Mouse (Mus musculus) lung, adult 2 months (tissue): ENCODE data around the gene Eloa. TPM values are rescaled to one million over a fixed set of nuclear protein-coding genes. Genes with fewer than 3 reads are reported as not detected.

ENCODE experiments used
- DNase-seq: peaks from one replicate; pipeline ENCODE4 v3.0.0; 2022
- H3K4me1 ChIP-seq: fragments of 200-500 bp; 2 replicates; pipeline ENCODE4 v1.6.1; 2011; ENCODE audit warnings: low read length; ENCODE audit not compliant: control insufficient read depth, insufficient read depth
- H3K4me3 ChIP-seq: fragments of 200-500 bp; replicated peaks from 2 replicates; pipeline ENCODE3; 2011; ENCODE audit warnings: low read depth, mild to moderate bottlenecking, control low read depth, low read length; ENCODE audit errors: extremely low read depth
- CTCF ChIP-seq: fragments of 200-500 bp; IDR thresholded peaks from 2 replicates; pipeline ENCODE4 v1.5.1; 2011; ENCODE audit warnings: mild to moderate bottlenecking, low read length, control low read depth; ENCODE audit not compliant: insufficient read depth
- POLR2A ChIP-seq: fragments of 200-500 bp; IDR thresholded peaks from 2 replicates; pipeline ENCODE4 v1.6.1; 2011; ENCODE audit warnings: low read depth, mild to moderate bottlenecking, control low read depth, low read length, borderline replicate concordance; ENCODE audit errors: extremely low read depth
- WGBS: fragments of 180-500 bp; shearing (Covaris S2); methylation state at CpG from one replicate; pipeline ENCODE4 v1.1.7; 2018; 5-methylcytosine and 5-hydroxymethylcytosine counted together
- polyA plus RNA-seq: library from polyadenylated mRNA; depleted of rRNA; stranded (reverse); fragments of >200 nt; gene quantifications from 2 replicates; pipeline ENCODE4 v1.2.3, GENCODE M21; 2012; rRNA removed

The Eloa gene
- polyA plus RNA-seq, 1 experiment, result 11.7 TPM

DNA sequence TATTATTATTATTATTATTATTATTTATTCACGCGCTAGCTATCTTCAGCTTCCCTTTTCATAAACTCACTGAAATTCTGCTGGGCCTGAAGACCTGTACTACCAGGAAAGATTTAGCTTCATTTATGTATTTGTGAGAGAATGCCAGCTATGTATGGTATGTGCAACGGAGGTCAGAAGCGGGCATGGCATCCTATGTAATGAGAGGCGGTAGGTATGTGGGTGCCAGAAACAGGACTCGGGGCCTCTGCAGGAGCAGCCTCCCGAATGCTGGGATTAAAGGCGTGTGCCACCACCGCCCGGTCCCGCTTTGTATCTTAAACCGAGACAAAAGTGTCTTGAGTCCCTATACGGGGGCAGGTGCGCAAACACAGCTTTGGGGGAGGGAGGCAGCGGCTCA lies 58.6 kb downstream of the Eloa start:
- H3K4me1 ChIP-seq, result peaks cover 3% of the 10 kb centered on the region; the same call in 1 of the 2 replicates
- 6% methylated on average over 15 of the region's 15 CpGs for WGBS
- DNase-seq, result no peak
- TF ChIP-seq CTCF (no peak), POLR2A (no peak)
- peak overlapping the region; percentile 92 for H3K4me3 ChIP-seq

DNA sequence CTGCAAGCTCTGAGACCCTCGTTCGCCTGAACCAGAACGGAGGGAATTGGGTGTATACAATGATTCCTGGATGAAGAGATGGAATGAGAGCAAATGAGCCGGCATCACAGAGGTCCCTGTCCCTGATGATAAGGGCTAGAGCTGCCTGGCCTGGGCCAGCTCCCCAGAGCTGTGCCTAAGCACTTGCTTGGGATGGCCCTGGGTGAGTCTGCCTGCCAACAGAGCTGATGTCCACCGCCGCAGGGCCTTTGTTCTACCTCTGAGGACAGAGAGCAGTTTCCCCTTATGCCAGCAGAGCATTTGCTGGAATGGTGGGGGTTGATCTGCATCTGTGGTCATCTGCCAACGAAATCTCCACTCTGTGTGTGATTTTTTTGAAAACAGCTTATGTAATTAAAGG lies 59.4 kb downstream of the Eloa start:
- WGBS, result 79% methylated on average over 7 of the region's 7 CpGs
- Histone ChIP-seq H3K4me3 (no peak overlapping the region), H3K4me1 (peaks cover 3% of the 10 kb centered on the region; the same call in 1 of the 2 replicates)
- no peak for TF ChIP-seq CTCF
- no peak for TF ChIP-seq POLR2A
- DNase-seq, result no peak

DNA sequence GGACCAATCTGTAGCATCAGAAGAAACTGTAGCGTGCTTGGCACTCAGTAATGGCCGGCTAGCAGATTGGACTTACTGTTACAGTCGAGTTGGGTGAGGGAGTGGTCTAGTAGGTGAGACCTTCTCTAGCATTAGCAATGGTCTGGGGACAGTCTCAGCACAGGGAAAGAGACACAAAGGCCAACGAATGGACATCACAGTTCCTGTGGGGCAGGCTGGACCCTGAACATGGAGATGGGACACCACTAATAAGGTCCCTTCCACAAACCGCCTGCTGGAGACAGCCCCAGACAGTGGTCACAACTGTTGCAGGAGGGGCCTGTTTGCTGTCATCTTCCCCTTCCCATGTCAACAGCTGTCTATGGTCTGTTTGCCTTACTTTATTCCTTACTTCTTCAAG lies 59.9 kb downstream of the Eloa start:
- no peak for TF ChIP-seq POLR2A
- no peak for TF ChIP-seq CTCF
- WGBS, result 89% methylated on average over 5 of the region's 5 CpGs
- Histone ChIP-seq H3K4me3 (no peak overlapping the region), H3K4me1 (peaks cover 3% of the 10 kb centered on the region; the same call in 1 of the 2 replicates)
- no peak for DNase-seq

DNA sequence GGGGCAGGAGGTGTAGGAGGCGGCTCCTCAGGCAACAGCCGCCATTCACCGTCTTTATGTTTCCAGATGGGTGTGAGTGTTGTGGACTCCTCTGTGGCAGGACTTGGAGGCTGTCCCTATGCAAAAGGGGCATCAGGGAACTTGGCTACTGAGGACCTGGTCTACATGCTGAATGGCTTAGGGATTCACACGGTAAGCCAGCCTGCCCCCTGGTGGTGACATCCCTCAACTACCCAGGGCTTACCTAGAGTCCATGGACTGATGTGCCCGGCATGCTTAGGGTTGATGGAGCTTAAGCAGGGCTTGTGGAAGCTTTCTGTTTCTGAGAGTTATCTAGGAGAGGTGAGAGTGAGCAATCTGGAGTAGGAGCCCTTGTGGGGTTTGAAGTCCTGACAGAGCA lies 60.8 kb downstream of the Eloa start:
- Histone ChIP-seq H3K4me1 (peaks cover 3% of the 10 kb centered on the region; the same call in 1 of the 2 replicates), H3K4me3 (no peak overlapping the region)
- whole genome bisulfite sequencing, result 33% methylated on average over 5 of the region's 5 CpGs
- peak; percentile 79 for DNase-seq
- no peak for TF ChIP-seq POLR2A
- TF ChIP-seq CTCF, result peak; percentile 99

DNA sequence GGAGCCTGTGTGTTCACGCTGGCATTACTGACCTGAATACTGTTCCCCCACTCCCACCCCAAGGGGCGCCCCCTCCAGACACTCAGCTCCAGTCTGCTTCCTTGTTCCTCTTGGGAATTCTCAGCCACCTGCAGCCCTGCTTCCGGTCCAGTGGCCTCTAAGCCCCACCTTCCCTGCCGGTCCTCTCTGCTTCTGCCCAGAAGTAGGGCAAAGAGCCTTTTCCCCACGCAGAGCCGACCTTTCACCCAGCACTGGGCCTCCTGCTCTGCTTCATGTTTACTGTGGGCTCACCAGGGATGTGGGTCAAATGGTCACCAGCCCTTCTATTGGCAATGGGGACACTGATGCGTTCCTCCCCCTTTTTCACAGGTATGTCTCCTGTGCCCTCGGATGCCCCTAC lies 63.2 kb downstream of the Eloa start:
- H3K4me1 ChIP-seq, result no peaks in the 10 kb centered on the region
- no peak for TF ChIP-seq CTCF
- no peak for TF ChIP-seq POLR2A
- 55% methylated on average over 8 of the region's 8 CpGs for WGBS
- no peak overlapping the region for H3K4me3 ChIP-seq
- DNase-seq, result no peak

DNA sequence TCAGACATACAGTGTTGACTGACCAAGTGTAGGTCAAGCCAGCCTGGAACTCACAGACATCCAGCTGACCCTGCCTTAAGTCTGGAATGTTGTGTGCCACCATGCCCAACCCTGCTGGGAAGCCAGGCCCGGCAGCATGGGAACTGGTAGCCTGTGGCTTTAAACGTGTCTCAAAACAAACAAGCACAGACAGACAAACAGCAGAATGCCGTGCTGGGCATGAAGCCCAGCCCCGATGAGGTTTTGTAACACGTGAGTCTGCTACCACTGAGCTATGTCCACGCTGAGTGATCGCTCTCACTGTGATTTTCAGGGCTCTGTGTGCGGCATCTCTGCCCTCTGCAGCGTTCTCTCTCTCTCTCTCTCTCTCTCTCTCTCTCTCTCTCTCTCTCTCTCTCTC lies 65.7 kb downstream of the Eloa start:
- TF ChIP-seq CTCF, result no peak
- TF ChIP-seq POLR2A, result no peak
- 81% methylated on average over 9 of the region's 9 CpGs for WGBS
- Histone ChIP-seq H3K4me1 (no peaks in the 10 kb centered on the region), H3K4me3 (no peak overlapping the region)
- no peak for DNase-seq

DNA sequence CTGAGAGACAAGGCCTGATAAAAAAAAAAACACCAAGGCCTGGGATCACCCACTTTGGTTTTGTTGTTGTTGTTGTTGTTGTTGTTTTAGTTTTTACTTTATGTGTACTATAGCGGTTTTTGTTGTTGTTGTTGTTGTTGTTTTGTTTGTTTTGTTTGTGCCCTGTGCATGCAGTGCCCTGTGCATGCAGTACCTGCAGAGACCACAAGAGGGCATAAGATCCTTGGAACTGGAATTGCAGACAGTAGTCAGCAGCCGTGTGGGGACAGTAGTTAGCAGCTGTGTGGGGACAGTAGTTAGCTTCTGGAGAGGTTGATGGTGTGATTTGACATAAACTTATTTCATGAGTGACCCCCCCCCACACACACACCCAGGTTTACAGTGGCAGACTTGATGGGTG lies 67.3 kb downstream of the Eloa start:
- 18% methylated on average over 2 of the region's 2 CpGs for WGBS

More for the DNA sequence above, 67.3 kb downstream of the Eloa start:
- peak; percentile 74 for DNase-seq
- peaks cover 7% of the 10 kb centered on the region for H3K4me1 ChIP-seq
- no peak for TF ChIP-seq POLR2A
- TF ChIP-seq CTCF, result peak; percentile 97
- no peak overlapping the region for H3K4me3 ChIP-seq

Other genes starting within 250 kb of the Eloa start
- 72.6 and 84.9 TPM in 2 replicates for gene Srsf10, start 166.0 kb downstream of the Eloa start, polyA plus RNA-seq
- gene Pnrc2, start 147.9 kb downstream of the Eloa start, polyA plus RNA-seq, result 13.6 and 21.0 TPM in 2 replicates
- 7.3 and 9.1 TPM in 2 replicates for gene Cnr2, start 126.4 kb downstream of the Eloa start, polyA plus RNA-seq
- 51.5 and 64.0 TPM in 2 replicates for gene Fuca1, start 101.0 kb downstream of the Eloa start, polyA plus RNA-seq
- gene Hmgcl, start 75.3 kb downstream of the Eloa start, polyA plus RNA-seq, result 43.8 and 49.6 TPM in 2 replicates
- gene Gale, start 58.0 kb downstream of the Eloa start, polyA plus RNA-seq, result 19.5 and 25.0 TPM in 2 replicates
- 123 TPM in 2 replicates for gene Lypla2, start 49.1 kb downstream of the Eloa start, polyA plus RNA-seq
- 33.5 and 48.0 TPM in 2 replicates for gene Pithd1, start 34.5 kb downstream of the Eloa start, polyA plus RNA-seq
- 181 and 218 TPM in 2 replicates for gene Rpl11, start 31.7 kb upstream of the Eloa start, polyA plus RNA-seq
- 390 and 505 TPM in 2 replicates for gene Id3, start 121.7 kb upstream of the Eloa start, polyA plus RNA-seq
- 8.9 and 11.2 TPM in 2 replicates for gene E2f2, start 150.6 kb upstream of the Eloa start, polyA plus RNA-seq
- gene Asap3, start 184.6 kb upstream of the Eloa start, polyA plus RNA-seq, result 8.7 and 9.3 TPM in 2 replicates
- 7.0 and 13.3 TPM in 2 replicates for gene Tcea3, start 226.0 kb upstream of the Eloa start, polyA plus RNA-seq